Mouse (Mus musculus) frontal cortex, adult (tissue): ENCODE measurements around the gene Inpp4b.

Source experiments
- ATAC-seq: cut with Nextera tagmentation; 2 replicates; pipeline ENCODE4 v1.9.2; 2017; ENCODE audit warnings: mild to moderate bottlenecking, moderate library complexity, mixed read lengths; ENCODE audit not compliant: low TSS enrichment

Inpp4b gene

GRCm38 (mm10) chr8:81707436-81707835, 365.1 kb downstream of the Inpp4b start:
- ATAC-seq = no peak

DNA sequence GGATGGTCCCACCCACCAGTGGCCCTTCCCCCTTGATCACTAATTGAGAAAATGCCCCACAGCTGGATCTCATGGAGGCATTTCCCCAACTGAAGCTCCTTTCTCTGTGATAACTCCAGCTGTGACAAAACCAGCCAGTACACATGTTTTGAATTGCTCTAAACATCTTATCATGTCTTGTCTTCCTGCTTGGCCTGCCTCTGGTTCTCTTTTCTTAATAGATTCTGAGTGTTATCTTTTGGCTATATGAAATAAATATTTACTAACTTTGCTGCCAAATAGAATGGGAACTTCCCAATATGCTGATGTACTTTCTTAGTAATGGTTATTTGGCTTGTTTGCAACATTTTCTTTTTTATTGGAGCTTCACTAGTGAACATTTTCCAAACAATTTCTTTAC, 389.0 kb downstream of the Inpp4b start:
- ATAC-seq = no peak

DNA sequence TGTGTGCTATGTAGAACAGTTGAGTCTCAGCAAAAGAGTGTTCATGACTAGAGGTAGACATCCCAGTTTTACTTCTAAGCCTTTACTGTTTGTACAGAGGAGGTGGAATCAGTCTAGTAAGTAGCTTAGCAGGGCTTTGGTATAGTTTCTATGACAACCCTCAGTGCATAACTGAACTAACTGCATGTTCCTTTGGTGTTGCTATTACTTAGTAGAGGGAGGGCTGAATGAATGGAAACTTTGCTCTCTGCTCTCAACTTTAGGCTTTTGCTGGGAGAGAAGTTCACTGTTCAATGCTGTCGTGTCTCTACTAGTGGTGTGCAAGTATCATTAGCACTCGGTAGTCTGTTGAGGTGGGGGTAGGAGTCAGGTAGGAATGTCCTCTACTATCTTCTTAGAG, 393.3 kb downstream of the Inpp4b start:
- ATAC-seq = no peak

- ATAC-seq = no peak
These were observed 393.7 kb downstream of the Inpp4b start for GRCm38 (mm10) chr8:81736103-81736502.

GRCm38 (mm10) chr8:81742588-81742987, 400.2 kb downstream of the Inpp4b start:
- ATAC-seq = no peak

DNA sequence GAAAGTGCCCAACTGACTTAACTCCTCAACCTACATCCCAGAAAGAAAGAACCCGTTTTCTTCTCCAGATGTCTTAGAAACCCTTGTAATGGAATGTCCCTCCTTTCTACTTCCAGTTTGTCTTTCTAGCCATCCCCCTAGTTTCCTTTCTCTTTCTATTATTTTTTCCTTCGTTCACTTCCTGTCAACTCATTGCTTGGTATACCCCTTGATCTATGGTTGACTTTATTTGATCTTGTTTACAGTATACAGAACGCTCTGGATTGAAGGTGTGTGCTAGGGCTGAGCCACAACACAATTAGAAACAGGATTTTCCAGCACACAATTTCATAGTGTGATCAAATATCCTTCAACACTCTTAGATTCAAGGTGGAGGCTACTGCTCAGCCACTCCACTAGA, 400.7 kb downstream of the Inpp4b start:
- ATAC-seq = no peak

DNA sequence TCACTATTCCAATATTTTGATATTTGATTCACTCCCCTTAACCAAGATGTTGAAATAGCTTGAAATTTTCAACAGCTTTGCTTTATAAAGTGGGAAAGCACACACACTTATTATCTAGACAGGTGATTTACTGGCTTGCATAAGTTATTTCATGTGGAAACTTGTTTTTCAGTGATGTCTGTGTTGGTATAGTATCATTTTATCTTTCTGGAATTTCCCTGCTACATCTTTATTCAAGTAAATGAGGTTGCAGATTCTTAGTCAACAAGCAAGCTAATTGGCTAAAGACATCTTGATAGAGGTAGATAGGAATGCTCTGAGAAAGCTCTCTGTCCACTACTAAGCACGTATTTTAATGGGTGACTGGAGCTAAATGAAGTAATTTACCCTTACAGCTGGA, 403.1 kb downstream of the Inpp4b start:
- ATAC-seq = no peak

DNA sequence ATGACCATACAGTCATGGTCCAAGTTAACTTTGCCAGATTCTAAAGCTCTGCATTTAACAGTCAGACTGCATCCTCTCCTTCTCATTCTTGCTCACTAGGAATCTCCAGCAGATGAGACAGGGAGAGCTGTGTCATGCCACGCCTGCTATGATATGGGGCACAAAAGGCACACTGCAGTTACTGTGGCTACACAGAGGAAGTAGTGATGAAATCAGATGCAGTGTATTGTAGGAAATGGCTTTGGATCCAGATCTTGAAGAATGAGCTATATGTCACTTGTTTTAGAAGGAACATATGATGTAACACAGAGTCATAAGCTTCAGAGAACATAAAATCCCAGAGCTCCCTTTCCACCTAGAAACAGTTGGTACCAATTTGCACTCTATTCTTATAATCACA, 408.8 kb downstream of the Inpp4b start:
- ATAC-seq = peak; percentile 52

DNA sequence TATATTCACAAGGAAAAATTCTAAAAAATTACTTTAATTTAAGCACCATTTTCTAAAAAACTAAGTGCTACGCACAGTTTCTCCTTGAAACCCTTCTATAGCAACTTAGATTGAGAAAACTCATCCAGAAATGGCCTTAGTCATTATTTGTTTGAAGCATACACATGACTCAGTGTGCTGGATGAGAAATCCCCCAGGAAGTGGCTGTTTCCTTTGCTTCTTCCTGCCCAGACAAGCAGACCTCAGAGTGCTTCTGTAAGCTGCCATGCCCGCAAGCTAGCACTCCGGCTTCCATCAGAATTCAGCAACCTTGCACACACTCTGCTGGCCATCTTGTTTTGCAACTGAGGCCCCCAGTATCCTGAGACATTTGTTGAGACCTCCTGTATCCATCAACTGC, 414.3 kb downstream of the Inpp4b start:
- no peak for ATAC-seq

DNA sequence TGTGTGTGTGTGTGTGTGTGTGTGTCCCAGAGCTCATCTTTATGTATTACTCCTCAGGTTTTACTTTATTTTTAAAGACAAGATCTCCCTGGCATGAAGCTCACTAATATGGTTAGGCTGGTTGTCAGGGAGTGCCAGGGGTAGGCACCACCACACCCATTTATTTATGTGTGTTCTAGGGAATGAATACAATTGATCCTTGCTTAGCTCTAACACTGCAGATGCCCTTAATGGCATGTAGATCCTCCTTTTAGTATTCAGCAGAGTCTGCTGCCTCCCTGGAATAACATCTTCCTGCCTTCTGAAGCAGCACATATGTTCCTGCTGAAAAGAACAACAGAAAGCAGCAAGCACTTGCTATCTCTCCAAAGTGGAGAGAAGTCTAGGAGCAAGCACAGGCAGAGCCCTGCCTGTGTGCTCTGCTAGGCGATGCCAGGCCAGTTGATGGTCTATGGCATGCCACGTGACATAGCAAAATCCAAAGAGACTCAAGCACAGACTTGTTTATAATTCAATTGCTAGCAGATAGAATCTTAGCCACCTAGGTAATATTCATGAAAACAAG, 415.3 kb downstream of the Inpp4b start:
- peak; percentile 65; the same call in 1 of the 2 replicates for ATAC-seq

DNA sequence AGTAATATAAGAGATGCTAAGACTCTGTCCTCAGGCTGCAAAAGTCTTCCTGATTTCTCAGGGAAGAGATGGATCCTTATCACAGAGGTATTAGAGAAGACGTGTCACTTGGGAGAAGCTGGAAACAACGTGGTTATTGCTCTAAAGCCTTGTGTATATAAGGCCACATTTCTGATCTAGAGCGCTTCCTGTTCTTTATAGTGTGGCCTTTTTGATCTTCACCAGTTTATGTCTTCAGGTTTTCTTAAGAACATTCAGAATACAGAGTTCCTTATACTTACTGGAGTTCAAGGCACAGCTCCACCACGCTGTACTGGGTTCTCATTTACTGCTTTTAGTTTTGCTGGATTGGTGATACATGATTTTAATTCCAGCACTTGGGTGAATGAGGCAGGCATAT, 419.1 kb downstream of the Inpp4b start:
- no peak for ATAC-seq

DNA sequence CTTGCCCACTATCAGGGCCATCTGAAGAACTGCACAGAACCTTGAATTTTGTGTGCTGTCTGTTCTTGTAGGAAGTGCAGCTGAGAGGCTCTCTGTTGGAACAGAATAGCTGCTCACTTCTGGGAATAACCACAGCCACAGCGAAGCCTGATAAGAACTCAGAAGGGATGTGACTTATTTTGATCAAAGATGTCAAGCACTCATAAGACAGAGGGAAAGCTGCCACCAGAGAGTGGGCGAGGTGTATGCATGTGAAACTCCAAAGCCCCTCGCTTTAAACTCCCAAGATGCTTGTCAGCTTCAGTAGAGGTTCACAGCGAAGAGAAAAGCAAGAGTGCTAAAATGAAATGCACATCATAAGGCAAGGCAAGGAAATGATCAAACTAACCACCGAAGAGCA, 423.7 kb downstream of the Inpp4b start:
- no peak for ATAC-seq

GRCm38 (mm10) chr8:81767411-81768312, 425.3 kb downstream of the Inpp4b start:
- peak; percentile 27; the same call in 1 of the 2 replicates for ATAC-seq

GRCm38 (mm10) chr8:81768313-81768675, 425.9 kb downstream of the Inpp4b start:
- ATAC-seq = no peak

GRCm38 (mm10) chr8:81768731-81769445, 426.5 kb downstream of the Inpp4b start:
- ATAC-seq = no peak

GRCm38 (mm10) chr8:81770603-81771276, 428.4 kb downstream of the Inpp4b start:
- no peak for ATAC-seq

DNA sequence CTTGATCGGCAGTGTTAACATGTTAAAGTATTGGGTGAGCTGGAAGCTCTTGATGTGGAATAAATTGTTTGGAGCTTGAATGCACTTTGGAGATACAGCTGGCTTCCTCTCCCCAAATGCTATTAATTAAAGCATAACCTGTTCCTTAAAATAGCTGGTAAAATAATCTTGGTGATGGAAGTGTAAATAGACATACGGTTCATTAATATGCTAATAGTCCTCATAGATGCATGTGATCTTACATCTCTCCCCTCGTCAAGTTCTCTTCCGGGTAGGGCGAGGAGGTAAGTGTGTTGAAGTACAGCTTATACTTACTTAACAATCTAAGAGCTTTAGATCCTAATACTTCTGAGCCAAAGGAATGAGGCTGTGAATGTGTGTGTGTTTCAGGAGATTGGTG, 430.5 kb downstream of the Inpp4b start:
- no peak for ATAC-seq

DNA sequence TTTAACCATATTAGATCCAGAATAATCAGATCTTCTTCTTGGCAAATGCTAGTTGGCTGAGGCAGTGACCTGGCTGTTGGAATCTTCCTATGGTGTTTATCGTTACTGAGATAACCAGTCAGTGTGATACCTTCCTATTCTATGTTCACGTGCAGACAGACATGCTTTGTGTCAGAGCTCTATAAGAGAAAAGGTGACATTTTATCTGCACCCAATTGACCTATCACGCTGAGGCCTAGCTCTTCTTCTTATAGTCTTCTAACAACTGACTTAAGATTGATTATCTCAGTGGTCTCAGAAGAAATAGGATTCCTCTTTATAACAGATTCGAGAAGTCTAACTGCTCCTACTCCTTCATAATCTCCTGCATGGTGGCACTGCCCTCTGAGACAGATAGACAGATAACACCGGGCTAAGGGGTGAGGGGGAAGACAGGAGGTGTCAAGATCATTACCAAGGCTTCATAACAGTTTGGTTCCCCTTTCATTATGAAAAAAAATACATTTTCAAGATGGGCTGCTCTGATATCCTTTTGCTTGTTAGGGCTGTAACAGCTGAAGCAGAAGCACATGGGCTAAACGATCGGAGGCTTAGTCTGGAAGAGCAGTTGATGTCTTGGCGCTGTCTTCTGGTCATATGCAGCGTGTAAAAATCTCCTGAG, 431.1 kb downstream of the Inpp4b start:
- ATAC-seq = no peak

- ATAC-seq = no peak
These were observed 431.7 kb downstream of the Inpp4b start for GRCm38 (mm10) chr8:81774010-81774409.

GRCm38 (mm10) chr8:81774454-81774853, 432.1 kb downstream of the Inpp4b start:
- no peak for ATAC-seq

- ATAC-seq = no peak
These were observed 434.3 kb downstream of the Inpp4b start for GRCm38 (mm10) chr8:81776516-81777237.
